Mouse (Mus musculus): ENCODE measurements around the gene Gm10837.
"Not testable (repeated sequence)": the region's sequence is repeated elsewhere in the genome, so short reads cannot be mapped to it uniquely, and the experiment has no call there.

Gm10837 gene

DNA sequence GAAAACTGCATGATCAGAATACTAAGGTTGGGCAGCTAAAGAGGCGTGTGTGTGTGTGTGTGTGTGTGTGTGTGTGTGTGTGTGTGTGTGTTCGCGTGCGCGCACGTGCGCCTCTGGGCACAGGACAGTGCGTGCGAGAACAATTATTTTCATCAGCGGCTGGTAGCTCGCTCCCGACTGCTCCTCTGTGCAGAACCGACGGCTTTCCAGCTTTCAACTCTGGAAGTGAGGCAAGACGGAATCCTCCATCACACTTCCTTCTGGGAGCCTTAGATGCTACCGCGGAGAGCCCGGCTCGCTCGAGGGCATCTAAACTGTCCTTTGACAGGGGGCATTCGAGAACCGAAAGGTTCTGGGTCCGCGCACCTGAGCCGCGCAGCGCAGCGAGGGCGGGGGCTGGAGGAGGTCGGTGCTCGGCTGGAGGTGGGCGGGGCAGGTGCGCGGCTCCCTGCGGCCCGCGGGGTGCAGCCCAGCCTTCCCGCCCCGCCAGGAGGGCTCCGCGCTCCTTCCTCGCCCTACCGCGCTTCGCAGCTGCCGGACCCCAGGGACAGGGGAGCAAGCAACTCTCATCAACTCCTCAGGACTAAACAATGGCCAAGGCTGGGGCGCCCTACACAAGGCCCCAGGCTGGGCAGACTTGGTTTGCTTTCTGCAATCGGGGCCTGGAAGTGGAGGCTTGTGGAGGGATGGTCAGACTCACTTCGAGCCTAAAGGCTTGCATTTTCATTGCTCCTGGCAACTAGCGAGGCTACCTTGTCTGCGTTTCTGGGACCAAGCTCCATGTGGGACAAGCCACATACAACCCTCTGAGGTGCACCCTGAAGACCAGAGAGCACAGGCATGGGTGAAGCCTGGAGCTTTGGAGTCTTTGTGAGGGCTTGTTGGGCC, at the start of gene Gm10837:
Gene Gm10837 (plus strand): TSS at position 146 of the 888 bp plus-strand sequence.
- in situ Hi-C loops (cut with MboI; ENCODE audit: low pct_unique_long_range_greater_than_20kb in 1 of 2, low sequenced_read_pairs in 2 of 2, unreplicated experiment in 1 of 2) = no loop called here

DNA sequence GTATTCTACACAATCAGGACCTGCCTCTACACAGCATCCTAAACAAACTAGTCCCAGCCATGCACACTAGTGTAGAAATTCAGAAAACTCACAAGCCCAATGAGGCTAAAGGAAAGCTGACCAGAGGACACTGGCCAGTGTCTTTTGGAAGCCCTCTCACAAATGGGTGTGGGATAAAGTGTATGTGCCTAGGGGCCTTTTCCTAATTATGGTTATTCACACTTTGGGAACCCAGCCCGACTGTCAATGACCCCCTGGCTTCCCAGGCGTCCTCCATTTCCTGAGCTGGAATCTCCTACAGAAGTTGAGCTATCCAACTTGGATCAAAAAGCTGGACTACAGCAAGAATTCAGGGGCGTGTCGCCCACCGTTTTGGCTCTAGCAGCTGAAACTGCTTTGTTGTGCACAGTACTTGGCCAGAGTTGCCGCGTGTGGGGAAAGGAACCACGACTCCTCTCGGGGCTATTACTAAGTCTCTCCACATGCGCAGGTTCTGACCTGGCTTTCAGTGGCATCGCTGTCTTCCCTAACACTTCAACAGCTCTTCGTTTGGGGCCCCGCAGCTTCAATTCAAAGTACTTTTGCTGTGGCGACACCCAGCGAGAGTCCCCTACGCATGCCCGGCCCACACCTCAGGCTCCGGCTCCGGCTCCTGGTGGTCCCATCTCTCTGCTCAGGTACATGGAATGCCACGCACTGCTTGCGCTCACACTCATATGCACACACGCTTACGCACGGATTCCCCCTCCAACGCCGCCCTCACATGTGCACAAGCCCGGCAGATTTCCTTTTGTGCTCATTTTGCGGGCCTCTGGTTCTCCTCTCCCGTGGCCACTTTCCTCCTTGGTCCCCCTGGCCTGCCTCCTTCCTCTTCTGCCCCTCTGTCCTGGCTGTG, 40.5 kb upstream of the Gm10837 start:
- in situ Hi-C loops (cut with MboI; ENCODE audit: low pct_unique_long_range_greater_than_20kb in 1 of 2, low sequenced_read_pairs in 2 of 2, unreplicated experiment in 1 of 2) = no loop called here

GRCm38 (mm10) chr14:122450496-122451382, 39.6 kb upstream of the Gm10837 start, which contains the start of gene Gm5089:
Gm5089 (minus strand) TSS chr14:122451115.
- in situ Hi-C loops (cut with MboI; ENCODE audit: low pct_unique_long_range_greater_than_20kb in 1 of 2, low sequenced_read_pairs in 2 of 2, unreplicated experiment in 1 of 2) = no loop called here

DNA sequence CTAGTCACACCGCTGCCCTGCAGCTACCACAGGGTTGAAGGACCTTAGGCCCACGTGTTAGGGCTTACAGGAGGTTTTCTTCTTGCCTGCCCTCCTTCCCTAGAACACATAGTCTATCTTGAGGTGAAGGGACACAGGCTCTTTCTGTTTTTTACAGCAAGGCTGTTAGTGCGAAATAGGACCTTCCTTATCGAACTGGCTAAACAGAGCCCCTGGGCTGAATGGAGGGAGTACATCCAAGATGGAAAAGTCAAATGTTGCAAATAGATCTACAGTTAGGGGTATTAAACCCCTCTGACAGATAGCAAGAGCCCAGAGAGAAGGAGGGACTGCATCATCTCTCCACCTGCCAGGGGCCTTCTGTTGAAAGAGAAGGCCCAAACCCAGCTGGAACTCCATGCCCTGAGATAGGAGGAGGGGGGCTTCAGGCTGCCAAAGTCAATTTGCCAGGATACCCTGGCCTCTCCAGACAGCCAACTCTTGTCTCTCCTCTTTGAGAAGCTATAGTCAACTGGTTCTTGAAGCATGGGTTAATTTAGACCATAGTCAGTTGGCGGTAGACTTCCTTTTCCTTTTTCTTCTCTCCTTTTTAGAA, 38.7 kb upstream of the Gm10837 start:
- in situ Hi-C loops (cut with MboI; ENCODE audit: low pct_unique_long_range_greater_than_20kb in 1 of 2, low sequenced_read_pairs in 2 of 2, unreplicated experiment in 1 of 2) = no loop called here

GRCm38 (mm10) chr14:122452701-122453387, 37.5 kb upstream of the Gm10837 start:
- in situ Hi-C loops (cut with MboI; ENCODE audit: low pct_unique_long_range_greater_than_20kb in 1 of 2, low sequenced_read_pairs in 2 of 2, unreplicated experiment in 1 of 2) = no loop called here

- in situ Hi-C loops (cut with MboI; ENCODE audit: low pct_unique_long_range_greater_than_20kb in 1 of 2, low sequenced_read_pairs in 2 of 2, unreplicated experiment in 1 of 2) = no loop called here
Observed at GRCm38 (mm10) chr14:122453388-122453995, 36.9 kb upstream of the Gm10837 start.

- in situ Hi-C loops (cut with MboI; ENCODE audit: low pct_unique_long_range_greater_than_20kb in 1 of 2, low sequenced_read_pairs in 2 of 2, unreplicated experiment in 1 of 2) = no loop called here
Observed at GRCm38 (mm10) chr14:122453996-122454738, 36.2 kb upstream of the Gm10837 start.

GRCm38 (mm10) chr14:122454901-122455561, 35.4 kb upstream of the Gm10837 start:
- in situ Hi-C loops (cut with MboI; ENCODE audit: low pct_unique_long_range_greater_than_20kb in 1 of 2, low sequenced_read_pairs in 2 of 2, unreplicated experiment in 1 of 2) = no loop called here

GRCm38 (mm10) chr14:122455562-122455958, 34.8 kb upstream of the Gm10837 start:
- in situ Hi-C loops (cut with MboI; ENCODE audit: low pct_unique_long_range_greater_than_20kb in 1 of 2, low sequenced_read_pairs in 2 of 2, unreplicated experiment in 1 of 2) = no loop called here

DNA sequence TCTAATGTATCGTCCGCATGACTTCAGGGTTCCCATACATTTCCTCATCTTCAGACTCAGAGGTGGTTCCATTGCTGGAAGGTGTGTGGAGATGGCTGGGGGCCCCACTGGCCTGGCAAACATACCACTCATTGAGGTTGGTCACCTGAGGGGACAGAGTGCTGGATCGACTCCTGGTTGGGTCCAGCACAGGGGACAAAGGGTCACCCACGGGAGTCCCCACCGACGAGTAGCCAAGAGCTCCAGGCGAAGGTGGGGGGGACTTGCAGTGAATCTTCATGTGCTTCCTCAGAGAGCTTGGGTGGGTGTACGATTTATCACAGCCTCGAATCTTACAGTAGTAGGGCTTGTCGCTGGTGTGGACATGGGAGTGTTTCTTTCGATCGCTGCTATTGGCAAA, 31.1 kb upstream of the Gm10837 start:
- in situ Hi-C loops (cut with MboI; ENCODE audit: low pct_unique_long_range_greater_than_20kb in 1 of 2, low sequenced_read_pairs in 2 of 2, unreplicated experiment in 1 of 2) = not testable (repeated sequence)

DNA sequence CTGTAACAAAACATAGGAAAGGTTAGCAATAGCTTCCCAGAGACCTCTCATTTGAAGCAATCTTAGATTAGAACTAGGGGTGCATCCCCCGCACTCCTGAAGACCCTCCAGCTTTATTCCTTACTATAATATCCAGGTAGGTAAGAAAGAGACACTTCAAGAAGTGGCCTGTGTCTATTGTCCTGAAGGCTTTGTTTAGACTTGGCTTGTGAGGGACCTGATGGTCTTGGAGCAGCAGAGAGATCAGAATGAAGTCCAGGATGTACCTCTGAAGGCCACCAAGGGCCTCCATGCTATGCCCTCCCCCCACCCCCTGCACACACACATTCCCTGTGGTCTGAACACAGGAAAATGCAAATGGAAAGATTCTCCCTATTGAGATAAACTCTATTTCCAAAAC, 30.6 kb upstream of the Gm10837 start:
- in situ Hi-C loops (cut with MboI; ENCODE audit: low pct_unique_long_range_greater_than_20kb in 1 of 2, low sequenced_read_pairs in 2 of 2, unreplicated experiment in 1 of 2) = no loop called here

GRCm38 (mm10) chr14:122460226-122460625, 30.2 kb upstream of the Gm10837 start:
- in situ Hi-C loops (cut with MboI; ENCODE audit: low pct_unique_long_range_greater_than_20kb in 1 of 2, low sequenced_read_pairs in 2 of 2, unreplicated experiment in 1 of 2) = no loop called here

DNA sequence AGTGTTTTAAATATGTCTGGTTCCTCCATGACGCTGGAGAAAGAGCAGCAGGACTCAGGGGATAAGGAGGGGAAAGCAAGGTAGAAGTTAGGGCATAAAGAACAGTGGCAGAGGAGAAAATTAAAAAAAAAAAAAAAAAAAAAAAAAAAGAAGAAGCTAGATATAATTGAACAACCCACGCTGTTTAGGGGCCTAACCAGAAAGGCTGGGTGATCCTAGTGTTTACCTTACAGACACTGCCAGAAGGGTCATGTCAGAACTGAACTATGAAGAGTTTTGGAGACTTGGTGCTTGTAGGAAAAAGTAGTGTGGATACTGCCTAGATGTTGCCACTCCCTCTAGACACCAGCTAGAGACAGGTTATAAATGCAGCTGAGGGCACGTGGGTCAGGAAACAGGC, 28.9 kb upstream of the Gm10837 start:
- in situ Hi-C loops (cut with MboI; ENCODE audit: low pct_unique_long_range_greater_than_20kb in 1 of 2, low sequenced_read_pairs in 2 of 2, unreplicated experiment in 1 of 2) = no loop called here

- in situ Hi-C loops (cut with MboI; ENCODE audit: low pct_unique_long_range_greater_than_20kb in 1 of 2, low sequenced_read_pairs in 2 of 2, unreplicated experiment in 1 of 2) = no loop called here
Observed at GRCm38 (mm10) chr14:122461966-122462365, 28.4 kb upstream of the Gm10837 start.

DNA sequence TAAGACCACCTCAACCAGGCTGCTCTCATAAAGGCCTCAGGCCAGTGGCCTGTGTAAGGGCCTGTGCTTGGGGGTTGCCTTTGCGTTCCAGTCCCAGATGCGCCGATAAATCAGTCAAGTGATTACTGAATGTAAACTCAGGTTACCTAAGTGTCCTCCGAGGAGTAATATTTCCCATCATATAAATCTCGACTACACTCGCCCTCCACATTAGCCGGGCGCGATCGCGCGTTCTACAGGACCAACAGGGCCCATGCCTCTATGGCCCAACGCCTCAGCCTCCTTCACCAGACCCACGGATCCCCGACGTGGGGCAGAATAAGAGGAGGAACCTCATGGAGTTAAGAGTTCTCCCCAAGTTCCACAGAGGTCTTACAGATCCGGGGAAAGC, 27.7 kb upstream of the Gm10837 start:
- in situ Hi-C loops (cut with MboI; ENCODE audit: low pct_unique_long_range_greater_than_20kb in 1 of 2, low sequenced_read_pairs in 2 of 2, unreplicated experiment in 1 of 2) = no loop called here

- in situ Hi-C loops (cut with MboI; ENCODE audit: low pct_unique_long_range_greater_than_20kb in 1 of 2, low sequenced_read_pairs in 2 of 2, unreplicated experiment in 1 of 2) = no loop called here
Observed at GRCm38 (mm10) chr14:122463080-122463691, 27.2 kb upstream of the Gm10837 start.

Measured in mouse embryonic stem cell (cell line).